Mouse (Mus musculus) small intestine, adult 2 months (tissue): ENCODE measurements around the gene Prn. TPM values are rescaled to one million over a fixed set of nuclear protein-coding genes. Genes with fewer than 3 reads are reported as not detected.

Experiments
- H3K27ac ChIP-seq: fragments of 200-500 bp; 2 replicates; pipeline ENCODE4 v1.5.1; 2012; ENCODE audit warnings: low read depth, low read length, control low read depth, inconsistent platforms; ENCODE audit not compliant: insufficient read depth
- H3K27me3 ChIP-seq: fragments of 200-500 bp; 2 replicates; pipeline ENCODE4 v1.6.1; 2012; ENCODE audit warnings: mild to moderate bottlenecking, moderate library complexity, low read length, inconsistent platforms; ENCODE audit not compliant: control insufficient read depth, insufficient read depth
- H3K36me3 ChIP-seq: fragments of 200-500 bp; 2 replicates; pipeline ENCODE4 v1.6.1; 2012; ENCODE audit warnings: mild to moderate bottlenecking, low read length, control low read depth, inconsistent platforms; ENCODE audit not compliant: control insufficient read depth, insufficient read depth
- H3K4me1 ChIP-seq: fragments of 200-500 bp; 2 replicates; pipeline ENCODE4 v1.6.1; 2012; ENCODE audit warnings: low read length, inconsistent platforms, mixed read lengths; ENCODE audit not compliant: control insufficient read depth, insufficient read depth, insufficient read length
- H3K4me3 ChIP-seq: fragments of 200-500 bp; 2 replicates; pipeline ENCODE4 v1.5.1; 2012; ENCODE audit warnings: low read depth, mild to moderate bottlenecking, control low read depth, inconsistent platforms, low read length, moderate library complexity
- CTCF ChIP-seq: fragments of 200-500 bp; IDR thresholded peaks from 2 replicates; pipeline ENCODE4 v1.5.1; 2012; ENCODE audit warnings: low read depth, mild to moderate bottlenecking, control low read depth, inconsistent platforms, low read length, moderate library complexity, mixed read lengths; ENCODE audit not compliant: insufficient replicate concordance, insufficient read length; ENCODE audit errors: extremely low read depth
- POLR2A ChIP-seq: fragments of 200-500 bp; IDR thresholded peaks from 2 replicates; pipeline ENCODE4 v1.6.1; 2012; ENCODE audit warnings: low read depth, mild to moderate bottlenecking, control low read depth, inconsistent platforms, low read length, moderate library complexity
- WGBS: fragments of 180-500 bp; shearing (Covaris S2); methylation state at CpG from one replicate; pipeline ENCODE4 v1.1.7; 2018; 5-methylcytosine and 5-hydroxymethylcytosine counted together
- polyA plus RNA-seq: library from polyadenylated mRNA; depleted of rRNA; stranded (reverse); fragments of >200 nt; gene quantifications from 2 replicates; pipeline ENCODE4 v1.2.3, GENCODE M21; 2012

Gene Prn
- polyA plus RNA-seq, 1 experiment = not detected

GRCm38 (mm10) chr2:131933013-131933412 is 23.3 kb downstream of the Prn start:
- H3K27me3 ChIP-seq = no peaks in the 10 kb centered on the region

GRCm38 (mm10) chr2:131933598-131933997 is 23.8 kb downstream of the Prn start:
- 46% methylated on average over 3 of the region's 3 CpGs for WGBS
- Histone ChIP-seq H3K4me1 (no peaks in the 10 kb centered on the region), H3K27me3 (no peaks in the 10 kb centered on the region), H3K27ac (no peak overlapping the region), H3K4me3 (no peak overlapping the region), H3K36me3 (no peaks in the 10 kb centered on the region)
- TF ChIP-seq POLR2A = no peak
- TF ChIP-seq CTCF = no peak

More at GRCm38 (mm10) chr2:131933013-131933412, 23.3 kb downstream of the Prn start:
- no peaks in the 10 kb centered on the region for H3K36me3 ChIP-seq
- H3K4me1 ChIP-seq = no peaks in the 10 kb centered on the region
- WGBS = 33% methylated on average over 6 of the region's 6 CpGs
- no peak overlapping the region for H3K4me3 ChIP-seq
- no peak overlapping the region for H3K27ac ChIP-seq
- TF ChIP-seq POLR2A (no peak), CTCF (no peak)

GRCm38 (mm10) chr2:131934243-131934642 is 24.5 kb downstream of the Prn start:
- H3K27ac ChIP-seq = no peak overlapping the region
- H3K36me3 ChIP-seq = no peaks in the 10 kb centered on the region
- no peaks in the 10 kb centered on the region for H3K4me1 ChIP-seq
- TF ChIP-seq CTCF (no peak), POLR2A (no peak)
- 56% methylated on average over 2 of the region's 2 CpGs for WGBS
- H3K4me3 ChIP-seq = no peak overlapping the region
- no peaks in the 10 kb centered on the region for H3K27me3 ChIP-seq

GRCm38 (mm10) chr2:131935390-131936105 is 25.8 kb downstream of the Prn start:
- TF ChIP-seq CTCF (peak; percentile 20; the same call in 1 of the 2 replicates), POLR2A (no peak)
- no peak overlapping the region for H3K27ac ChIP-seq

GRCm38 (mm10) chr2:131936410-131936809 is 26.7 kb downstream of the Prn start:
- Histone ChIP-seq H3K4me1 (no peaks in the 10 kb centered on the region), H3K27me3 (no peaks in the 10 kb centered on the region), H3K27ac (no peak overlapping the region), H3K36me3 (no peaks in the 10 kb centered on the region), H3K4me3 (no peak overlapping the region)
- 94% methylated on average over 10 of the region's 10 CpGs for WGBS
- TF ChIP-seq CTCF (no peak), POLR2A (no peak)

More at GRCm38 (mm10) chr2:131935390-131936105, 25.8 kb downstream of the Prn start:
- H3K4me3 ChIP-seq = no peak overlapping the region
- no peaks in the 10 kb centered on the region for H3K36me3 ChIP-seq
- no peaks in the 10 kb centered on the region for H3K4me1 ChIP-seq
- 67% methylated on average over 10 of the region's 10 CpGs for WGBS
- no peaks in the 10 kb centered on the region for H3K27me3 ChIP-seq

GRCm38 (mm10) chr2:131939404-131940111 is 29.8 kb downstream of the Prn start:
- 35% methylated on average over 8 of the region's 8 CpGs for WGBS
- Histone ChIP-seq H3K27me3 (no peaks in the 10 kb centered on the region), H3K27ac (no peak overlapping the region), H3K36me3 (no peaks in the 10 kb centered on the region), H3K4me3 (no peak overlapping the region), H3K4me1 (no peaks in the 10 kb centered on the region)
- TF ChIP-seq CTCF (peak; percentile 83; the same call in 1 of the 2 replicates), POLR2A (no peak)

- no peaks in the 10 kb centered on the region for H3K27me3 ChIP-seq
- no peak overlapping the region for H3K27ac ChIP-seq
- 47% methylated on average over 3 of the region's 3 CpGs for WGBS
- no peaks in the 10 kb centered on the region for H3K36me3 ChIP-seq
- TF ChIP-seq POLR2A (no peak), CTCF (no peak)
- H3K4me1 ChIP-seq = no peaks in the 10 kb centered on the region
- H3K4me3 ChIP-seq = no peak overlapping the region
Measured at GRCm38 (mm10) chr2:131940506-131940905, 30.7 kb downstream of the Prn start.
